Mouse (Mus musculus) forebrain, embryonic 16.5 days (tissue): ENCODE measurements around the gene Camta1. TPM values are rescaled to one million over a fixed set of nuclear protein-coding genes. Genes with fewer than 3 reads are reported as not detected.

ENCODE experiments used
- ATAC-seq: fragments of 200-750 bp; cut with Nextera tagmentation; 2 replicates; pipeline ENCODE4 v1.8.0; 2017; ENCODE audit warnings: mild to moderate bottlenecking, moderate library complexity
- H3K27ac ChIP-seq: fragments of 300-500 bp; sonication (generic); 2 replicates; pipeline ENCODE4 v1.5.1; 2014; ENCODE audit warnings: low read length, control low read depth
- H3K27me3 ChIP-seq: fragments of 300-500 bp; sonication (generic); replicated peaks from 2 replicates; pipeline ENCODE4 v1.6.1; 2014; ENCODE audit warnings: low read length; ENCODE audit not compliant: control insufficient read depth, insufficient read depth
- H3K36me3 ChIP-seq: fragments of 300-500 bp; sonication (generic); 2 replicates; pipeline ENCODE4 v1.6.1; 2014; ENCODE audit not compliant: control insufficient read depth, insufficient read depth
- H3K4me1 ChIP-seq: fragments of 300-500 bp; sonication (generic); replicated peaks from 2 replicates; pipeline ENCODE4 v1.6.1; 2014; ENCODE audit warnings: low read length; ENCODE audit not compliant: control insufficient read depth, insufficient read depth
- H3K4me2 ChIP-seq: fragments of 300-500 bp; sonication (generic); 2 replicates; pipeline ENCODE4 v1.6.1; 2014; ENCODE audit warnings: mild to moderate bottlenecking, low read length, control low read depth
- H3K4me3 ChIP-seq: fragments of 300-500 bp; sonication (generic); replicated peaks from 2 replicates; pipeline ENCODE4 v1.5.1; 2014; ENCODE audit warnings: mild to moderate bottlenecking, low read length, control low read depth
- H3K9ac ChIP-seq: fragments of 300-500 bp; sonication (generic); replicated peaks from 2 replicates; pipeline ENCODE4 v1.6.1; 2014; ENCODE audit warnings: low read depth, low read length, control low read depth
- H3K9me3 ChIP-seq: fragments of 300-500 bp; sonication (generic); 2 replicates; pipeline ENCODE4 v1.6.1; 2016; ENCODE audit warnings: low read length; ENCODE audit not compliant: control insufficient read depth
- WGBS: fragments of 180-500 bp; shearing (Covaris S2); extraction: QIAGEN DNeasy Blood & Tissue Kit; methylation state at CpG from one replicate; pipeline ENCODE4 v1.1.7; 2014; 5-methylcytosine and 5-hydroxymethylcytosine counted together
- polyA plus RNA-seq: library from polyadenylated mRNA; unstranded; fragments of >200 nt; fragmentation: Nextera tagmentation; extraction: Ambion mirVana; gene quantifications from 2 replicates; pipeline ENCODE4 v1.2.1, GENCODE M21; 2015

The Camta1 gene
- polyA plus RNA-seq, 1 experiment from 2014 or later = 123 TPM

- H3K4me2 ChIP-seq = no peak overlapping the region
- H3K4me1 ChIP-seq = peaks cover 10% of the 10 kb centered on the region
- H3K36me3 ChIP-seq = peaks cover 4% of the 10 kb centered on the region; the same call in 1 of the 2 replicates
- H3K9ac ChIP-seq = no peak overlapping the region
- no peak overlapping the region for H3K27ac ChIP-seq
- no peak; the same call in 1 of the 2 replicates for ATAC-seq
- no peak overlapping the region for H3K4me3 ChIP-seq
- H3K9me3 ChIP-seq = no peaks in the 10 kb centered on the region
- no peaks in the 10 kb centered on the region for H3K27me3 ChIP-seq
- 45% methylated on average over 9 of the region's 9 CpGs for WGBS
Observed at GRCm38 (mm10) chr4:150872139-150872651, 989.5 kb downstream of the Camta1 start.

DNA sequence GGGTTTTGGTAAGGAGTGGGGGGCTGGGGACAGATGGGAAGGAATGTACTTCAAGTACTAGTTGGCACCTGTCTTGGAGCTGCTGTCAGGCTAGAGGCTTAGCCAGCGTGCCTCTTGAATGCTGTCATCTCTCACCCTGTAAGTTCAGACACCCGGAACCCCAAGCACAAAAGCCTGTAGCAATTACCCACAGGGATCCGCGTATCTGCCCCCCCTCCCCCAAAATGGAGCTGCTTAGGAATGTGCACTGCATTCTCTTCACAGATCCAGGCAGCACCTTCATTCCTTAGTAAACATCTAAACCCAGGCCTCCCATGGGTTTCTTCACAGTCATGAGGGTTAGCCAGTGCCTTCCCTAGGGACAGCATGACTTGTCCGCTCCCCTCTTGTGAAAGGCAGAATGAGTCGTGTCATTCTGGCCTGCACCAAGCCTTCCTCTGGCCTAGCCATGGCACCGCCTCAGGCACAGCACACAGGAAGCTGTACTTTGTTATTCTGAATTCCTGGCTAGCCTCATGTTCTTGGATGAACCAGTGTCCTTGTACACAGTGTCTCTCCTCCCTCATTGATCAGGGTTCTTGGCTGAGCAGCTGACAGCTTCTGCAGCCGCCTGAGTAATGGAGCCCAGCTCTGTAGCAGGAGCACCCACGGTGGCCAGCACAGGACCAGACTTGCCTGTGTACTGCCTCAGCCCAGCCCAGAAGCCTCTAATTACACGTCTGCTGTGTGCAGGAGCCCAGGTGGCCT, 990.1 kb downstream of the Camta1 start:
- ATAC-seq = peak; percentile 15; the same call in 1 of the 2 replicates
- Histone ChIP-seq H3K4me3 (no peak overlapping the region), H3K4me1 (peaks cover 10% of the 10 kb centered on the region), H3K27ac (no peak overlapping the region), H3K36me3 (peaks cover 4% of the 10 kb centered on the region), H3K27me3 (no peaks in the 10 kb centered on the region), H3K9me3 (no peaks in the 10 kb centered on the region), H3K9ac (0 out of 2 replicates have a peak overlapping the region, but pooled peaks have one; percentile 5), H3K4me2 (no peak overlapping the region)
- 27% methylated on average over 10 of the region's 10 CpGs for WGBS

GRCm38 (mm10) chr4:150870963-150871391, 990.7 kb downstream of the Camta1 start:
- no peaks in the 10 kb centered on the region for H3K27me3 ChIP-seq
- H3K4me2 ChIP-seq = no peak overlapping the region
- no peak overlapping the region for H3K4me3 ChIP-seq
- WGBS = 81% methylated on average over 13 of the region's 13 CpGs
- H3K36me3 ChIP-seq = peaks cover 6% of the 10 kb centered on the region
- H3K27ac ChIP-seq = no peak overlapping the region
- peaks cover 10% of the 10 kb centered on the region for H3K4me1 ChIP-seq
- no peak overlapping the region for H3K9ac ChIP-seq
- H3K9me3 ChIP-seq = no peaks in the 10 kb centered on the region
- ATAC-seq = no peak

DNA sequence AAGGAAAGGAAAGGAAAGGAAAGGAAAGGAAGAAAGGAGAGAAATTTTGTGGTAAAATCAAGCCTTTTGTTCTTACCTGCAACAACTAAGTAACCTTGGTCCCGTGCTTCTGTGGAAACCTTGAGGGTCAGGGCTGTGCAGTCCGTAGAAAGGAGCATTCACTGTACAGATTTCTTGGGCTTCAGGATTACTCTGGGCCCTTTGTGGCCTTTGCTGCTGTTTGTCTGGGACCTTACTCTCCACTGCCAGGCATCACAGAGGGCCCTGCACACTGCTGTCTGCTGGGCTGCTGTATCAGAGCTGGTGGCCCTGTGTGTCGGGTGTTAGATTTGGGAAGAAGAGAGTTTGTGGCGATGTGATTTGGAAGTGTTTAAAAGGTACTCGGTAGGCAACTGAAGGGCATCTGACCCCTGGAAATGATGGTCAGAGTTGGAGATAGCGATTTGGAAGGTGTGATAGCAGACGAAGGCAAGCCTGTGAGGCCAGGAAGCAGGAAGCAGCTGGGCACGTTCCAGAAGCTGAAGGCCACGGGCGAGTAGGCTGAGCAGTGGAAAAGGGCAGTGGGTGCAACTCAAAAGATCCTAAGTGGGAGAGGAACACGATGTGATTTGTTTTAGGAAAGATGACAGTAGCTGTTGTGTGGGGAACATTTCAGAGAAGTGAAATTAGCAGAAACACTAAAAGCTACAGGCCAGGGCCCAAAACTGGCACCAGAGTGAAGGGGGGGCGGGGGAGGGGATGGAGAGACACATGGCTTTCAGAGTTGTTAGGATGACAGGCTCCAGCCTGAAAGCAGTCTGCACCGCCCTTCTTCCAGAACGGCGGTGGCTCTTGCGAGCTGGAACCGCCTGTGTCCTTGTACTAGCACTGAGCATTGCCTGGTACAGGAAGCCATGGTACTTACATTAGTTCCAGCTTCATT, 992.1 kb downstream of the Camta1 start:
- Histone ChIP-seq H3K4me1 (peaks cover 10% of the 10 kb centered on the region), H3K9ac (no peak overlapping the region), H3K27me3 (no peaks in the 10 kb centered on the region), H3K4me3 (no peak overlapping the region), H3K27ac (no peak overlapping the region), H3K36me3 (peaks cover 6% of the 10 kb centered on the region), H3K4me2 (no peak overlapping the region), H3K9me3 (no peaks in the 10 kb centered on the region)
- no peak for ATAC-seq
- 82% methylated on average over 17 of the region's 17 CpGs for WGBS

DNA sequence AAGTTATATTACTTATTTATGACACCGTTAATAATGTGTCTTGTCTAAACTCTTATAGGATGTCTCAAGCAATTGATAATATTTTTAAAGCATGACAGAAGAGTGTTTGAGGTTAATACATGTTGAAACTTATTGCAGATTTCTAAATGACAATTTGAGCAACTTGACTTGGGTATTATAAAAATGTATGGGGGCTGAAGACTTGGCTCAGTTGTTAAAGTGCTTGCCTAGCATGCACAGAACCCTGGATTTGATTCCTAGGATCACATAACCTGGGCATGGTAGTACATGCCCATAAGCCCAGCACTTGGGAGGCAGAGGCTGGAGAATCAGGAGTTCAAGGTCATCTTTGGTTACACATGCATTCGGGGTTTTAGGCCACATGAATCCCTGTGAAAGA, 992.8 kb downstream of the Camta1 start:
- no peak for ATAC-seq
- 85% methylated on average over 2 of the region's 2 CpGs for WGBS

GRCm38 (mm10) chr4:150868161-150868560, 993.5 kb downstream of the Camta1 start:
- Histone ChIP-seq H3K27me3 (no peaks in the 10 kb centered on the region), H3K9ac (no peak overlapping the region), H3K4me3 (no peak overlapping the region), H3K9me3 (no peaks in the 10 kb centered on the region), H3K4me1 (peaks cover 10% of the 10 kb centered on the region), H3K4me2 (no peak overlapping the region), H3K27ac (no peak overlapping the region), H3K36me3 (peaks cover 6% of the 10 kb centered on the region)
- WGBS = 87% methylated on average over 6 of the region's 6 CpGs
- no peak for ATAC-seq

More for the DNA sequence above, 992.8 kb downstream of the Camta1 start:
- H3K9me3 ChIP-seq = no peaks in the 10 kb centered on the region
- H3K4me1 ChIP-seq = peaks cover 10% of the 10 kb centered on the region
- peaks cover 6% of the 10 kb centered on the region for H3K36me3 ChIP-seq
- H3K27me3 ChIP-seq = no peaks in the 10 kb centered on the region
- H3K27ac ChIP-seq = no peak overlapping the region
- H3K9ac ChIP-seq = no peak overlapping the region
- no peak overlapping the region for H3K4me3 ChIP-seq
- no peak overlapping the region for H3K4me2 ChIP-seq

Other genes with a start within 250 kb of the Camta1 start
- gene Dnajc11, start 71.8 kb upstream of the Camta1 start, polyA plus RNA-seq = 84.2 and 89.8 TPM in 2 replicates
- 32.7 and 42.7 TPM in 2 replicates for gene Thap3, start 127.1 kb upstream of the Camta1 start, polyA plus RNA-seq
- gene Phf13, start 134.4 kb upstream of the Camta1 start, polyA plus RNA-seq = 20.5 and 21.8 TPM in 2 replicates
- gene Klhl21, start 146.9 kb upstream of the Camta1 start, polyA plus RNA-seq = 2.9 and 3.6 TPM in 2 replicates
- gene Zbtb48, start 165.8 kb upstream of the Camta1 start, polyA plus RNA-seq = 23.4 and 25.4 TPM in 2 replicates
- gene Tas1r1, start 176.7 kb upstream of the Camta1 start, polyA plus RNA-seq = 0.97 and 1.6 TPM in 2 replicates
- 25.1 and 27.7 TPM in 2 replicates for gene Nol9, start 177.4 kb upstream of the Camta1 start, polyA plus RNA-seq
- 11.7 and 13.2 TPM in 2 replicates for gene Plekhg5, start 210.6 kb upstream of the Camta1 start, polyA plus RNA-seq